Mouse (Mus musculus) adrenal gland, postnatal 36 days (tissue): Measurements from ENCODE around the gene Ap4s1. TPM values are rescaled to one million over a fixed set of nuclear protein-coding genes. Genes with fewer than 3 reads are reported as not detected.

Experiments
- DNase-seq, 2 experiments: peaks; one replicate each; pipeline ENCODE4 v3.0.0; 2021; ENCODE audit warnings: mixed read lengths in 1 of 2
- total RNA-seq, 2 experiments: library from RNA; stranded (reverse); gene quantifications; 2 replicates each; pipeline ENCODE4 v1.2.3; 2021

Ap4s1 gene
- total RNA-seq, 2 experiments from 2014 or later = 26.3 to 26.7 TPM

GRCm38 (mm10) chr12:51703859-51704258, 13.0 kb downstream of the Ap4s1 start:
- DNase-seq = no peak

GRCm38 (mm10) chr12:51704572-51704971, 13.7 kb downstream of the Ap4s1 start:
- DNase-seq = no peak

- DNase-seq = no peak
Measured at GRCm38 (mm10) chr12:51705778-51706177, 14.9 kb downstream of the Ap4s1 start.

- no peak for DNase-seq
Measured at GRCm38 (mm10) chr12:51706673-51707235, 15.9 kb downstream of the Ap4s1 start.

GRCm38 (mm10) chr12:51708941-51709686, 18.3 kb downstream of the Ap4s1 start:
- peak in 1 of 2 experiments; percentile 24 for DNase-seq

GRCm38 (mm10) chr12:51709741-51710140, 18.9 kb downstream of the Ap4s1 start:
- DNase-seq = no peak

GRCm38 (mm10) chr12:51710154-51710553, 19.3 kb downstream of the Ap4s1 start:
- peak in 1 of 2 experiments; percentile 32 for DNase-seq

- no peak for DNase-seq
Measured at GRCm38 (mm10) chr12:51712685-51713084, 21.9 kb downstream of the Ap4s1 start.

GRCm38 (mm10) chr12:51718617-51719016, 27.8 kb downstream of the Ap4s1 start:
- no peak for DNase-seq

GRCm38 (mm10) chr12:51721836-51722235, 31.0 kb downstream of the Ap4s1 start:
- DNase-seq = no peak

GRCm38 (mm10) chr12:51729058-51729457, 38.2 kb downstream of the Ap4s1 start:
- peak; percentile 54 to 66 for DNase-seq

- no peak for DNase-seq
Measured at GRCm38 (mm10) chr12:51729827-51730226, 39.0 kb downstream of the Ap4s1 start.

GRCm38 (mm10) chr12:51734605-51735211, 43.9 kb downstream of the Ap4s1 start:
- no peak for DNase-seq

GRCm38 (mm10) chr12:51735840-51736271, 45.0 kb downstream of the Ap4s1 start:
- peak; percentile 48 to 50 for DNase-seq

- no peak for DNase-seq
Measured at GRCm38 (mm10) chr12:51736381-51736780, 45.5 kb downstream of the Ap4s1 start.

- no peak for DNase-seq
Measured at GRCm38 (mm10) chr12:51736807-51737206, 46.0 kb downstream of the Ap4s1 start.

- DNase-seq = peak; percentile 43 to 52
Measured at GRCm38 (mm10) chr12:51741690-51742089, 50.9 kb downstream of the Ap4s1 start.

GRCm38 (mm10) chr12:51744957-51745356, 54.1 kb downstream of the Ap4s1 start:
- DNase-seq = no peak

GRCm38 (mm10) chr12:51747348-51747747, 56.5 kb downstream of the Ap4s1 start:
- no peak for DNase-seq

- DNase-seq = no peak
Measured at GRCm38 (mm10) chr12:51755938-51756598, 65.2 kb downstream of the Ap4s1 start.

GRCm38 (mm10) chr12:51756599-51756961, 65.7 kb downstream of the Ap4s1 start:
- DNase-seq = no peak

- DNase-seq = no peak
Measured at GRCm38 (mm10) chr12:51759374-51759773, 68.5 kb downstream of the Ap4s1 start.

- DNase-seq = no peak
Measured at GRCm38 (mm10) chr12:51767454-51767853, 76.6 kb downstream of the Ap4s1 start.
